Mouse (Mus musculus) lung, adult 2 months (tissue): ENCODE data around the gene Lrrc4b. TPM values are rescaled to one million over a fixed set of nuclear protein-coding genes. Genes with fewer than 3 reads are reported as not detected.

Experiments
- DNase-seq: peaks from one replicate; pipeline ENCODE4 v3.0.0; 2022
- H3K4me1 ChIP-seq: fragments of 200-500 bp; 2 replicates; pipeline ENCODE4 v1.6.1; 2011; ENCODE audit warnings: low read length; ENCODE audit not compliant: control insufficient read depth, insufficient read depth
- H3K4me3 ChIP-seq: fragments of 200-500 bp; replicated peaks from 2 replicates; pipeline ENCODE3; 2011; ENCODE audit warnings: low read depth, mild to moderate bottlenecking, control low read depth, low read length; ENCODE audit errors: extremely low read depth
- CTCF ChIP-seq: fragments of 200-500 bp; IDR thresholded peaks from 2 replicates; pipeline ENCODE4 v1.5.1; 2011; ENCODE audit warnings: mild to moderate bottlenecking, low read length, control low read depth; ENCODE audit not compliant: insufficient read depth
- POLR2A ChIP-seq: fragments of 200-500 bp; IDR thresholded peaks from 2 replicates; pipeline ENCODE4 v1.6.1; 2011; ENCODE audit warnings: low read depth, mild to moderate bottlenecking, control low read depth, low read length, borderline replicate concordance; ENCODE audit errors: extremely low read depth
- WGBS: fragments of 180-500 bp; shearing (Covaris S2); methylation state at CpG from one replicate; pipeline ENCODE4 v1.1.7; 2018; 5-methylcytosine and 5-hydroxymethylcytosine counted together
- polyA plus RNA-seq: library from polyadenylated mRNA; depleted of rRNA; stranded (reverse); fragments of >200 nt; gene quantifications from 2 replicates; pipeline ENCODE4 v1.2.3, GENCODE M21; 2012

The Lrrc4b gene
- polyA plus RNA-seq, 1 experiment = 4.9 TPM

DNA sequence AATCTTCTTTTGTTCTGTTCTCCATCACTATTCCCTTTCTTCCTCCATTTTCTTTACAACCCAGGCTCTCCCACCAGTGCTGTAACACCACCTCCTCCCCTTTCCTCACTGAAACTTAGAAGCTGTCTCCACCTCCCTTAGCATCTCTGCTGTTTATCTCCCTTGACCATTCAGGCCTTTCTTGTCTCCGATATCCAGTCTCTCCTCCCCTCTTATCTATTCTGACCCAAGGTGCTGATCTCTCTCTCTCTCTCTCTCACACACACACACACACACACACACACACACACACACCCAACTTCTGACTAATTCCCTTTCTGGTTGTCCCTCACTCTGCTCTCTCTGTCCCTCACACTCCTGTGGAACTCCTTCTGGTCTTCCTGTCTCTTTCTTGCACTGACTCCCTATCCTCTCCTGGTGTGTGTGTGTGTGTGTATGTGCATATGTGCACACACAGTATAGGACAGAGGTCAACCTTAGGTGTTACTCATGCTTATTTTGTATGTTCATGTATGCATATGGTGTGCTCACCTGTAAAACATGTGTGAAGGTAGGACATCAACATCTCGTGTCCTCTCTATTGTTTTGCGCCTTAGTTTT, 54.1 kb downstream of the Lrrc4b start:
- TF ChIP-seq CTCF (no peak), POLR2A (no peak)
- H3K4me1 ChIP-seq = no peaks in the 10 kb centered on the region
- H3K4me3 ChIP-seq = no peak overlapping the region
- DNase-seq = no peak
- 57% methylated on average over 3 of the region's 3 CpGs for WGBS

DNA sequence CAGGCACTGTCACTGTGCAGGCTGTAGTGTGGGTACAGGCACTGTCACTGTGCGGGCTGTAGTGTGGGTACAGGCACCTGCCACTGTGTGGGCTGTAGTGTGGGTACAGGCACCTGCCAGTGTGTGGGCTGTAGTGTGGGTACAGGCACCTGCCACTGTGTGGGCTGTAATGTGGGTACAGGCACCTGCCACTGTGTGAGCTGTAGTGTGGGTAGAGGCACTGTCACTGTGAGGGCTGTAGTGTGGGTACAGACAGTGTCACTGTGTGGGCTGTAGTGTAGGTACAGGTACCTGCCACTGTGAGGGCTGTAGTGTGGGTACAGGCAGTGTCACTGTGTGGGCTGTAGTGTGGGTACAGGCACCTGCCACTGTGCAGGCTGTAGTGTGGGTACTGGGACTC, 55.3 kb downstream of the Lrrc4b start:
- TF ChIP-seq CTCF (no peak), POLR2A (no peak)
- Histone ChIP-seq H3K4me1 (no peaks in the 10 kb centered on the region), H3K4me3 (no peak overlapping the region)
- DNase-seq = no peak
- 96% methylated on average over 1 of the region's 1 CpGs for WGBS

DNA sequence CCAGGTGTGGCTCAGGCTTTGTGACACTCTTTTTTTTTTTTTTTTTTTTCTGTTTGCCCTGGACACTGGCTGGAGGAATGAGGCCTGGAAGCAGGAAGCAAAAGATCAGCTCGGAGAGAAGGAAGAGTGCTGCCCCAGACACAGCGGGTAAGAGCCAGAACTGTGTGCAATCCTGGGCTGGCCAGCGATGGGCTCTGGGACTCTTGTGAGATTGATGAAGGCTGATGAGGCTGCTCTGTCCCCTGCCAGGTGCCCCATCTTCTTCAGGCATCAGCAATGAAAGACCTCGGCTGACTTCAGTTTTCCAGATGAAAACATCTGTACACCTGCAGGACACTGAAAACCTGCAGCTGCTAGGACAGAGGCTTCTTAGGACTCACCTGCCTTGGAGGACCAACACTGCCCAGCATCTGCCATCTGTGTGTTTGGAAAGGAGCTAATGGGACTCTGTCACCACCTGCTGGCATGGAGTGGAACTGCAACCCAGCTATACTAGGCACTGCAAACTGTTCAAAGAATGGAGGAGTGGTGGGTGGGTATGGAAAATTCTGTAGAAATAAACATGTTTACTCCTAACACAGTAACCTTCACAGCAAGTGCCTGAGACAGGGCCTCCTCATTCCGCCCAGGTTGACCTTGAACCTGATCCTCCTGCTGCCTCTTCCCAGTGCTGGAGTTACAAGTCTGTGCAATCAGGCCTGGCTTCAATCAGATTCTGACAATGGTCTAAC, 56.2 kb downstream of the Lrrc4b start:
- peak; percentile 99 for TF ChIP-seq CTCF
- TF ChIP-seq POLR2A = no peak
- H3K4me3 ChIP-seq = no peak overlapping the region
- DNase-seq = peak; percentile 71
- H3K4me1 ChIP-seq = no peaks in the 10 kb centered on the region
- WGBS = 32% methylated on average over 5 of the region's 5 CpGs

DNA sequence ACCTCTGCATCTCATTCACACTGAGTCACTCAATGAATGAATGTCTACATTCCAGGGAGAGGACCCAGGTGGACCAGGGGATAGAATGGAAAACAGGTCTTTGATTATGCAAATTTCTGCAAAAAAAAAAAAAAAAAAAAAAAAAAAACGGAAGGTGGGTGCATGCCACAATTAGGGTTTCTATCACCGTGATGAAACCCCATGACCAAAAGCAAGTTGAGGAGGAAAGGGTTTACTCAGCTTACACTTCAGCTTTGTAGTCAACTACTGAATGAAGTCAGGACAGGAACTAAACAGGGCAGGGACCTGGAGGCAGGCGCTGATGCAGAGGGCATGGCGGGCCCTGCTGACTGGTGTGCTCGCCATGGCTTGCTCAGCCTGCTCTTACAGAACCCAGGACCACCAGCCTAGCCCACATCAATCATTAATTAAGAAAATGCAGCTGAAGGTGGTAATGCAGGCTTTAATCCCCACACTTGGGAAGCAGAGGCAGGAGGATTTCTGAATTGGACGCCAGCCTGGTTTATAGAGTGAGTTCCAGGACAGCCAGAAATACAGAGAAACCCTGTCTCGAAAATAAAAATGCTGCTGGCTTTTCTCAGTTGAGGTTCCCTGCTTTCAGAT, 56.9 kb downstream of the Lrrc4b start:
- no peak for TF ChIP-seq CTCF
- no peak for TF ChIP-seq POLR2A
- no peak overlapping the region for H3K4me3 ChIP-seq
- no peak for DNase-seq
- no peaks in the 10 kb centered on the region for H3K4me1 ChIP-seq
- WGBS = 74% methylated on average over 7 of the region's 7 CpGs

DNA sequence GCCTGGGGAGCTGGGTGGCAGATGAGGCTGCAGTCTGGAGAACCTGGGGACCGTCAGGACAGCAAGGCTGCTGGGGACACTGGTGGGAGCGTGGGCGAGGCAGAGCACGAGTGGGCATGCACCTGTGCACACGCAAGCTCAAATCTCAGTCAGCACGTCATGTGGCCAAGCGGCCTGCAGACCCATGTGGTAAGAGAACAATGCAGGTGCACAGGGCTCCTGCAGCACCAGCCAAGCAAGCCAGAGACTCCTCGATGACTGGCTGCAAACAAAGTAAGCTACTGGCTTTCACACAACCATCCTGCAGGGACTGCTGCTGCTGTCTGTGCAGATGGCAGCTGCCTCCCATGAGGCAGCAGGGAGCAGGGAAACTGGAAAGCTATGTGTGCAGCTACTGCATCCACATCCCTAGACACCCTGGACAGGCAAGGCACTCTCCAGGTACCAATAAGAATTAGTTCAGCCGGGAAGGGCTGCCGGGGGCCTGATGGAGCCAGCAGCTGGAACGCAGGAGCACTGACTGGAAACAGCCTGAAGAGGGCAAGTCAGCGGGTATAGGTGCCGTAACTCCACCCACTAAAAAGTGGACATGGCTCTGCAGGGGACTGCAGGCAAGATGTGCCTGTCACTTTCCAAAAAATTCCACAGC, 58.2 kb downstream of the Lrrc4b start:
- Histone ChIP-seq H3K4me3 (no peak overlapping the region), H3K4me1 (no peaks in the 10 kb centered on the region)
- 71% methylated on average over 13 of the region's 13 CpGs for WGBS
- no peak for TF ChIP-seq POLR2A
- TF ChIP-seq CTCF = no peak
- no peak for DNase-seq

DNA sequence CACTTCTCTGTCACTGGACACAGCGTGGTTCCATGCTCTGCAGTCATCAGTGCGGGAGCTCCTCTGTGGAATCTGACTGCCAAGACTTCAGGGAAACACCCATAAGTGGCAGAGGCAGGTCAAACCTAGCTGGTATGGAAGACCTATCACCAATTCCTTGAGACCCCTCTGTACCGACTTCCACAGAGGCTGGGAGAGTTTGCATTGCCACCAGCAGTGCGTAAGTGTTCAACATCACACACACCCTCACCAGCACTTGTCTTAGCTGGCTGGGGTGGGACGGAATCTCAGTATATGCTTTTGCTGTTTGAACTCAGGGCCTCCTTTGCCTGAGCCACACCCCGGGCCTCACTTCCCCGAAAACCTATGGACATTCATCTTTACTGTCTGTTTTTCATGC, 59.1 kb downstream of the Lrrc4b start:
- 85% methylated on average over 7 of the region's 7 CpGs for WGBS
- no peak for DNase-seq
- no peak overlapping the region for H3K4me3 ChIP-seq
- H3K4me1 ChIP-seq = no peaks in the 10 kb centered on the region
- no peak for TF ChIP-seq CTCF
- TF ChIP-seq POLR2A = no peak

DNA sequence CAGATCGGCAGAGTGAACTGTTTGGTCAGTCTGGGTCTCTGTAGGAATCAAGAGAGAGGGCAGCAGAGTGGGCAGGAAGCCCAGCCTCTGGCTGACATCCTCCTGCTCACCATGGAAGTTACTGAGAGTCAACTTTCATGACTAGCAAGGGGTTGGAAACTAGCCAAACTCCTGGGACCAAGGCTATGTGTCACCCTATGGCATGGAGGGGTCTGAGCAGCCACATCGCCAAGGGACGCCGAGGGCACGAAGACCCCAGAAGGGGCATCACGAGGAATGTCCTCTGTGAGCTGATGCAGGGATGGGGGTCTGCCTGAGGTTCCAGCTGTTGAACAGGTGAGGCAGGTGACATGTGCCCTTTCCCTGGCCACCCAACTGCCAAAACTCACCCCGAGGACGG, 59.7 kb downstream of the Lrrc4b start:
- Histone ChIP-seq H3K4me1 (no peaks in the 10 kb centered on the region), H3K4me3 (no peak overlapping the region)
- no peak for TF ChIP-seq POLR2A
- no peak for TF ChIP-seq CTCF
- WGBS = 89% methylated on average over 8 of the region's 8 CpGs
- DNase-seq = no peak

DNA sequence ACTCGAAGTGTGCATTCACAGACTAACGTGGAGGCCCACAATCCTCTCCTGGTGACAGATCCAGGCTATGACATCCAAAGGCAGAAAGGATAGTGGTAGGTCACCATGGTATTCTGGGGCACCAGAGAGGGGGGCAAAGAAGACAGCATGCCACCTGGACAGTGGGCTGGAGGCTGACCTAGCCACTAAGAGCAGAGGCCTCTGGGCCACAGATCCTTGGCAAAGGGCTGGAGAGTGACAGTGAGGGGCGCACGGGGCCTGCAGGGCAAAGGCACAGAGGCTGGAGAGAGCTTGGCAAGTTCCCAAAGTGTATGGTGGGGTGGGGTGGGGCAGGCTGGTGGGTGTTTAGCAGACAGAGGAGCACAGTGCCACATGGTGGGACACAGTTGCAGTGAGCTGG, 61.5 kb downstream of the Lrrc4b start:
- TF ChIP-seq CTCF = no peak
- no peak for TF ChIP-seq POLR2A

DNA sequence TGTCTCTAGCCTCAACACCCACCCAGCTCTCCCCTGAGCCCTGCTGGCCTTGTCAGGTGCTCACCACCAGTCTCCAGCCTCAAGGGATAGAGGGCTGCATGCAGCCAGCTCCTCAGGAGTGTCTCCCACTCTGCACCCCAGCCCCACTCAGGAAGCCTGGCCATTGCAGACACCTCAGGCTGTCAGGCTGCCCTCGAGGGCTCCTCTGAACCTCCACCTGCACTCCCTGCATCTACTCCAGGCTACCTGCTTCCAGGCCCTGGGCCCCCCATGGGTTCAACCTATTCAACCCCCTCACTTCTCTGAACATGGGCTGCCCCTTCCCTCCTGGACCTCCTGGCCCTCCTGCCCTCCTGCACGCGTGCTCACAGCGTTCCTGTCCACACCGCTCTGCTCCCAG, 62.6 kb downstream of the Lrrc4b start:
- Histone ChIP-seq H3K4me3 (no peak overlapping the region), H3K4me1 (no peaks in the 10 kb centered on the region)
- TF ChIP-seq CTCF (no peak), POLR2A (no peak)
- WGBS = 95% methylated on average over 5 of the region's 5 CpGs
- DNase-seq = no peak

More for the DNA sequence above, 61.5 kb downstream of the Lrrc4b start:
- no peak overlapping the region for H3K4me3 ChIP-seq
- 80% methylated on average over 4 of the region's 4 CpGs for WGBS
- no peaks in the 10 kb centered on the region for H3K4me1 ChIP-seq
- DNase-seq = no peak
